Comparison of ENCODE assay signal across 9 mouse cellular contexts in the genomic region with DNA sequence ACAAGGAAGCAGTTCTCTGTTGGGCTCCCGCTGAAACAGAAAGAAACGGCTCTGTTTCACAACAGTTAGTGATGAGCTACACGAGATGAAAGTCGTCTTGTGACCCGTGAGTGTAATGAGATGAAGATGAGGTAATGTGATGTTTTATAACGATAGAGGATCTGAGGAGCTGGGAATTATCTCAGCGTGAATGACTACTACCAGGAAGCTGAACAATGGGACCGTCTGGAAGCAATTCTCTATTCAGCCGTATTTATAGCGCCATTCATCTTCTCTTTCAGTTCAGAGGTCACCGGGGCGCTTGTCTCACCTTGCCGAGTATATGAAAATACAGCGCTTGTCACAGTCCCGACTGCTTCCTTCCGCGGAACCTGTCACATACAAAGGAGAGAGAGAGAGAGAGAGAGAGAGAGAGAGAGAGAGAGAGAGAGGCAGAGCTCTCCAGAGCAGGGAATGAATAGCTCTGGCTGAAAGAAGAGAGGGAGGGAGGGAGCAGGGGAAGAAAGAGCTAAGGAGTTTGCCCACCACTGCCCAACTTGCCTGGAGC. TPM values are rescaled to one million over a fixed set of nuclear protein-coding genes. Genes with fewer than 3 reads are reported as not detected.
DNase-seq lines count a peak whose midpoint lies in the region; ATAC-seq and TF ChIP-seq lines count a peak whose summit lies in the region.
"Had no signal": no experiment of that assay in that cellular context is flagged by ENCODE, and none has a peak within 500 bp of the region (broad histone marks: within the 10 kb centered on the region; RNA-seq: fewer than 3 reads in every experiment).

No protein-coding gene starts in this region.

- H3K36me3 ChIP-seq in forebrain, embryonic 14.5 days (ENCODE audit: control insufficient read depth, insufficient read depth, low read length) = no peaks in the 10 kb centered on the region

- no peak overlapping the region for H3K4me3 ChIP-seq in forebrain, embryonic 14.5 days (ENCODE audit: low read depth, low read length)
- no peak overlapping the region for H3K4me3 ChIP-seq in gastrocnemius, adult 2 months

- peak; percentile 0 for DNase-seq in testis, postnatal 10 days (ENCODE audit: low spot score)
- no peak for DNase-seq in testis, postnatal 14 days (ENCODE audit: low spot score)
- DNase-seq in forebrain, embryonic 14.5 days (ENCODE audit: low spot score) = peak; percentile 83
- no peak for DNase-seq in thymus, postnatal 14 days
- DNase-seq in layer of hippocampus, adult 9-11 months = no peak
- no peak for DNase-seq in gastrocnemius, adult 2 months
- no peak for DNase-seq in heart, postnatal 36 days
- DNase-seq: heart, postnatal 4 days had no signal

- no peak for TF ChIP-seq CTCF in gastrocnemius, adult 2 months (IDR thresholded peaks at IDR 0.05)

- H3K4me2 ChIP-seq in forebrain, embryonic 14.5 days (ENCODE audit: low read length) = peak overlapping the region; percentile 41

- ATAC-seq in forebrain, embryonic 14.5 days = peak; percentile 74
- peak; percentile 65 for ATAC-seq in megakaryocyte progenitor cell, adult 5-6 weeks (replicated peaks; ENCODE audit: poor library complexity)

- peak overlapping the region; percentile 65 for H3K27ac ChIP-seq in forebrain, embryonic 14.5 days (ENCODE audit: low read depth, low read length)
- H3K27ac ChIP-seq in gastrocnemius, adult 2 months = no peak overlapping the region

- H3K9ac ChIP-seq in forebrain, embryonic 14.5 days (ENCODE audit: low read length) = peak overlapping the region; percentile 9; the same call in 1 of the 2 replicates

- WGBS in forebrain, embryonic 14.5 days = under 1% methylated on average over 17 of the region's 17 CpGs

- H3K27me3 ChIP-seq in forebrain, embryonic 14.5 days (replicated peaks; ENCODE audit: control insufficient read depth, insufficient read depth, low read length) = no peaks in the 10 kb centered on the region

- no peaks in the 10 kb centered on the region for H3K9me3 ChIP-seq in forebrain, embryonic 14.5 days (replicated peaks; ENCODE audit: control insufficient read depth, low read length)

- peaks cover 6% of the 10 kb centered on the region; the same call in 1 of the 2 replicates for H3K4me1 ChIP-seq in forebrain, embryonic 14.5 days (ENCODE audit: control insufficient read depth, insufficient read depth, low read length)

- intact Hi-C loops in gastrocnemius, adult 2 months (cut with DNase I) = no loop called here
- intact Hi-C loops in heart, postnatal 36 days (cut with DNase I) = no loop called here

RNA-seq across cellular contexts. Expression of a gene that starts 8.5 kb away (rescaled TPM):
- 69.6 and 95.3 TPM in 2 replicates for polyA plus RNA-seq in forebrain, embryonic 14.5 days (2014; fragmentation: Nextera tagmentation; extraction: Ambion mirVana)
- total RNA-seq in megakaryocyte progenitor cell, adult 5-6 weeks (2015) = 17.0 and 19.8 TPM in 2 replicates
- 31.2 and 40.9 TPM in 2 replicates for total RNA-seq in megakaryocyte progenitor cell, adult 5-6 weeks (2017)
- 10 to 100 TPM; 13.2 to 14.6 TPM for total RNA-seq in gastrocnemius, adult 2 months (2021)
- 10 to 100 TPM; 17.7 to 18.3 TPM for total RNA-seq in heart, postnatal 36 days (2021)

RNA-seq across cellular contexts. Expression of a gene that starts 12.3 kb away (rescaled TPM):
- polyA plus RNA-seq in forebrain, embryonic 14.5 days (2014; fragmentation: Nextera tagmentation; extraction: Ambion mirVana) = 7.4 and 8.2 TPM in 2 replicates
- 0.84 TPM in 1 of 2 replicates, not detected in the other for total RNA-seq in megakaryocyte progenitor cell, adult 5-6 weeks (2015)
- total RNA-seq in megakaryocyte progenitor cell, adult 5-6 weeks (2017) = 0.92 TPM in 1 of 2 replicates, not detected in the other
- under 1 TPM; 0.69 to 0.75 TPM for total RNA-seq in gastrocnemius, adult 2 months (2021)
- 1 to 10 TPM; 1.7 to 3.2 TPM for total RNA-seq in heart, postnatal 36 days (2021)

RNA-seq across cellular contexts. Expression of a gene that starts 47.4 kb away (rescaled TPM):
- not detected in 2 replicates for polyA plus RNA-seq in forebrain, embryonic 14.5 days (2014; fragmentation: Nextera tagmentation; extraction: Ambion mirVana)
- not detected in 2 replicates for total RNA-seq in megakaryocyte progenitor cell, adult 5-6 weeks (2015)
- not detected in 2 replicates for total RNA-seq in megakaryocyte progenitor cell, adult 5-6 weeks (2017)
- total RNA-seq in gastrocnemius, adult 2 months (2021) = not detected
- total RNA-seq in heart, postnatal 36 days (2021) = not detected
- total RNA-seq: heart, postnatal 4 days had no signal

Comparison
In these comparisons a context has a peak if more than half of its experiments do, and no peak if none do; other contexts are left out.
1. DNase-seq: peak in testis, postnatal 10 days (single experiment) and forebrain, embryonic 14.5 days (single experiment); none in testis, postnatal 14 days (single experiment), thymus, postnatal 14 days (single experiment), layer of hippocampus, adult 9-11 months (single experiment), gastrocnemius, adult 2 months (single experiment) and heart, postnatal 36 days (0 of 2).